Mouse (Mus musculus) adrenal gland, postnatal 14 days (tissue): ENCODE measurements at regions not wholly inside any gene's neighbourhood (a gene's known extent, or its start where the extent isn't known, plus 50 kb on each side); places are given as distances from the start of the nearest gene placed in this dataset.

ENCODE experiments used
- DNase-seq: peaks from one replicate; pipeline ENCODE4 v3.0.0; 2021; ENCODE audit warnings: mixed read lengths

DNA sequence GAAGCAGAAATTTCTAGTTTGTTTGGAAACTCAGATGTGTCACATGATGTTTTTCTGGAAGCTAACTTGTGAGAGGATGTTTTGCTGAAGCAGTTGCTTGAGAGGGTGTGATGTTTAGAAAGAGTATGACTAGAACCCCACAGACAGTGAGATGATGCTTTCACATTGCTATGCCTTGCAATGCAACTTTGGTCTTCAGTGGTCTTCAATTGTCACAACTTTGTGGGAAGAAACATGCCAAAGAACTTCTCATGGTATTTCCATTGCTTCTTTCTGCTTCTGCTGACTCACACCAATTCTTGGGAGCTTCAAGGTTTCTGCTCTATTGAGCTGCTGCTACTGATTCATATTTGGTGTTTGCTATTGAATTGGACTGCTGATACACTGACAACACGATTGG, 365.3 kb upstream of the Tmem229a start:
- DNase-seq = no peak

DNA sequence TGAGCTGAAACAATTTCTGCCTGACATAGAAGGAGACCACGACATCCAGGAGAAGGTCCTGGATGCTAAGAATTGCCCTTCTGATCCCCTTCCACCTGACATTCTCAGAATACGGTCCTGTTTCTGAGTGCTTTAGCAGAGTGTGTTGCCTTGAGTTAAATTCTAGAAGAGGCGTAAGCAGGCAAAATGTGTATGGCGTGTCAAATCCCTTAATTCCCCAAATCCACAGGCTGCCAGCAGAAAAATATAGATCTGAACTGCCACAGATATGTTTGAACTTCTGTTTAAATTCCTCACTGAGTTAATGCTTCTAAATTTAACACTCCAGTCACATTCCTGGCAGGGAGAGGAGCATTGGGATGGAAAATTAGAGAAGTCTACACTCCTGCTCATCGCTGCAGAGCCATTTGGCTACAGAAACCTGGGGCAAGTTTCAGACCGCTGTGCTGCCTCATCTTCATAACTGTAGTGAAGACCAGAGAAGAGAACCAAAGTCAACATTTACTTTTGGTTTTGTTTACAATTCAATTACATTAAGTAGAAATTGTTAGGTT, 364.3 kb upstream of the Tmem229a start:
- no peak for DNase-seq

DNA sequence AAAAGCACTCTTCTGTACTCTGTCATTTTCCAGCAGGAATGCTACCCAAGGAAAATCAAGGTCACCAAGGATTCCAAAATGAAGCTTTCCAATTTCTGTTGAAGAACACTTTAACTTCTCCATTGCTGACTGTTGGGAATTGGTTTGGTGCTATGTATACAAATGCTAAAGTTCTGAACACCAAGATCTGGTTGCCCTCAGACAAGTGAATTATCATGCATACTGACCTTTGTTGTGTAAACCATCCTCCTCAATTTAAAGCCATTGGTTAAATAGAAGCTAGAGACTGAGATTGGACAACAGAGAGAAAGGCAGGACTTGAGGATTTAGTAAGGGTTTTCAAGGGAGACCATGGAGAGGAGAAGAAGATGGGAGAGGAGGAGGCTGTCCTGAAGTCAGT, 351.4 kb upstream of the Tmem229a start:
- no peak for DNase-seq

DNA sequence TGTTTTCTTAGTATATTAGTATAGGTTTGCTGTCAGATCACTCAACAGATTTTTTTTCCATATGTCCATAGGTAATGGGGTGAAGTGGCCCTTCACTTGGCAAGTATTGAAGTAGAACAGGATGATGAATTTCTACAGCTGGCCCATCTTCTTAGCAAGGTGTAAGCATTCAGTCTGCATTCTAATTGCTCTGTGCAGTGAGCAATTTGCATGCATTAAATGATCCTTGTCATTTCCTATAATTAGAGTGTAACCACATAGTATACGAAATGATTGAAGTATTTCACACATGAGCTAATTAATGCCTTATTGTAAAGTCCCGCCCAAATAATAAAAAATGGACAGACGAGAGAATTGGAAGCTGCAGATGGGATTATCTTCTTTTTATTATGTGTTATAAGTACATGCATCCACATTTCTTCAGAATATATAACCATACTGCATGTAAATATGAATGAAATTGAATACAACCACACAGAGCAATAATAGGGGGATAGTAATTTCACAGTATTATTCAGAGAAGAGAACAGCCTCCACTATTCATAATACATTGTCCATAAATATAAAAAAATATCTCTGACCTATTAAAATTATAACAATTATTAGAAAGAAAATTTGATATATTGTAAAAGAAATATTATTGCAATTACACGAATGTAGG, 348.9 kb upstream of the Tmem229a start:
- DNase-seq = no peak

DNA sequence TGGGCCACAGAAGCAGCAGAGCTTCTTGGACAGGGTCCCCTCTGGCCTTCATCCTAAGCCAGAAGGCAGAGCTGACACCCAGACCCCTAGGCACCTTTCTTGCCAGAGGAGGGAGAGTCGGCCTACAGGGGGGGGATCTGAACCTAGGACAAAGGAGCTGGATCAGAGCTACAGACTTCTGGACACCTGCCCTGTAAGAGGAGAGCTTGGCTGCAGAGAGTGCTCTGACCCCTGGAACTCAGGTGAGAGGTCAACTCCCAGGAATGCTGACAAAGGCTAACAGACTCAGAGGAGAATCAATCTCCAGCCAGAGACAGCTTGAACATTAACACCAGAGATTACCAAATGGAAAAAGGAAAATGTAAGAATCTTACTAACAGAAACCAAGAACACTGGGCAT, 335.5 kb upstream of the Tmem229a start:
- no peak for DNase-seq

DNA sequence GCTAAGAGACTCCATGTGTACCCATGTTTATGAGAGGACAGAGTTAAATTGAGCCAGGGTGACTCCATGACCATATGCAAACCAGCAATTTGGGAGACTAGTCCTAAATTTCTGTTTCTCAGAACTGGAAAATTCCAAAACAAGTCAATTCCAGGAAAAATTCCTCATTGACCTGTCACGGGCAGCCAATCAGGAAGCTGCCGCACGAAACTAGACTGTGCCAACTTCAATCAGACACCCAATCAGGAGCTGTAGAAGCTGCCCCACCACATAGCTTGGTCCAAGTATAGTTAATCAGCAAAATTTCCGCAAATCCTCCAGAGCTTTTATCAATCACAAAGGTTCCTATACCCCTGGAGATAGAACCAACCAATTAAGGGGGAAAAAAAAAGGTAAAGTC, 331.5 kb upstream of the Tmem229a start:
- DNase-seq = no peak

DNA sequence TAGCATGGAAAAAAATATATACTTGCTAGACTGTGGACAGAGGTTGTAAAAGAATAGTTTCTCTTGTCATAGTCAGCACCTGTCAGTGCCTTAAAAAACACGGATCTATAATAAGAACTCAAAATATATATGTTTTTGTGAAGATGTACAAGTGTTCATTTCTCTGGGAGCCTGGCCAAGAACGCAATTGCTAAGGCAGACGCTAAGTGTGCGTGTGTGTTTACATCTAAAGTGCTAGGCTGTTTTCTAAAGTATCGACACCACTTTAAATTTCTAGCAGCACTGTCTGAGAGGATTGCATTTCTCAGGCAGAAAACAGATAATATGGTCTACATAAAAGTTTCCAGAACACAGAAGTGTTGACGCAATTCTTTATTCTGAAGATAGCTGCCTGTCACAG, 330.2 kb upstream of the Tmem229a start:
- DNase-seq = no peak

DNA sequence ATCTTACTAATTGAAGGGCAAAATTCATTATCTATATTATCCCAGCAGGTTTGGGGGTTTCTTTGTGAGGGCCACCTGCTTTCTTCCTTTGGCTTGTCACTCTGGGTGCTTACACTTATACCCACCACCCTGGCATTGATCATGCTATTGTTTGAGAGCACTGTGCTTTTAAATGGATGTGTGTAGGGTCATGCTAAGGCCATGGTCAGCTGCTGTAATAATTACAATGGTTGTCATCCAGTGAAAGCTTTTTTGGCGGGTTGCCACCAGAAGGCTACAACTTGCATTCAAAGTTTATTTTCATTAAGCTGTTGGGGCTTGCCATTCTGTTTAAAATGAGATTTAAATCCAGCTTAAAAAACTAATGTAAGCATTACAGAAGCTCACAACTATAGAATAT, 322.4 kb upstream of the Tmem229a start:
- peak; percentile 61 for DNase-seq

DNA sequence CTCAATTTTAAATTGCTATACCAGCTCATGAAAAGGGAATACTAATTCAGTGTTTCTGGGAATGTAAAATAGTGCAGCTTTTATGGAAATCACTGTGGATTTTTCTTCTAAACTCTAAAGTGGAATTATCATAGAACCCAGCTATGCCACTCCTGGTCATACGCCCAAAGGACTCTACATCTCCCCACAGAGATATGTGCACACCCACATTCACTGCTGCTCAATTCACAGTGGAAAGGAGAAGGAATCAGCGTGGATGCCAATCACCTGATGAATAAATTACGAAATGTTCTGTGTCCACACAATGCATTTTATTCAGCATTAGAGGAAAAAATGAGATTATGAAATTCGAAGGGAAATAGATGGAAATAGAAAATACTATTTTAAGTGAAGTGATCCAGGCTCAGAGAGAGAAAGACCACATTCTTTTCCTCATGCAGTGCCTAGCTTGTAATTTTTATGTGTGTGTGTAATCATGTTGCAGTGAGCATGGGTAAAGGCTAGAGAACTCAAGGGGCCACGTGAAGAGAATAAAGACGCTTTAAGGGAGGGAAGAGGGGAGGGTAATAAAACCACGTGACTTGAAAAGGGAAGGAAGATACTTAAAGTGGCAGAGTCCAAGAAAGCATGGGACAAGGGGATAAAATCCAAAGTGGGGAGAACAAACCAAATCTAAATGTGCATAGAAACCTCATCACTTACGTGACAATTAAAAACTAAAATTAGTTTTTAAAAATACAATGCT, 321.8 kb upstream of the Tmem229a start:
- DNase-seq = no peak

DNA sequence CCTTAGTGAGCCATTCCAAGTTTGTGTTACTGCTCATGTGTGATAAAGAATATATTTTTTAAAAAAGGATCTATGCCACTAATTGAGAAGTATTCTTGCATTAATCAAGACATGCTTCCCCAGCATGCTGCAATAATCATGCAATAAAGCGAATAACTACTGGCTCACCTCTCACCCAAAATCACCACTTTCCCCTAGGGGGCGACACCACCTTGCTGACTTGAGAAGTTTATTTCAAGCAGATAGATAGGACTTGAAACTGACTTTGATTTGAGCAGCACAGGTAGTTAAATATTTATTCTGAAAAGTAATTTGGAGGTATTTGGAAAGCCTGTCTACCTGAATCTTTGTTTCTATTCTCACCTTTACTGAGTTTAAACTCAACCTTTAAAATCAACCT, 320.1 kb upstream of the Tmem229a start:
- DNase-seq = peak; percentile 80

DNA sequence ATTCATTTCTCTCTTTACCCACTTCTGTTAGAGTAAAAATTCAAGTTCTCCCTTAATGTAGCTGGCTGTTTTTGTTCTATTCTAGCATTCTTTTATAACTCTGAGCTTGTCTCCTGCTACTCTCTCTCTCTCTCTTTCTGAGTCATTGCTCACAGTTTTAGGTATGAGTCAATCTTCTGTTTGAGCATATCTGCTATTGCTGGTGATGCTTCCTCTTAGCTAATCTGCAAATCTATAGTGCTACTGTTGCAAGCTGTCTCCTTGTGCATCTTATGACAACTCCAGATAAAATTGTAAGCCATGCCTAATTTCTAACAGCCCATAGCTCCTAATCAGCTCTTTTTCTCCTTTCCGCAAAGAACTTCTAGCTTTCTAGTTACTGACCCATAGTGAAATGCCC, 304.5 kb upstream of the Tmem229a start:
- no peak for DNase-seq

DNA sequence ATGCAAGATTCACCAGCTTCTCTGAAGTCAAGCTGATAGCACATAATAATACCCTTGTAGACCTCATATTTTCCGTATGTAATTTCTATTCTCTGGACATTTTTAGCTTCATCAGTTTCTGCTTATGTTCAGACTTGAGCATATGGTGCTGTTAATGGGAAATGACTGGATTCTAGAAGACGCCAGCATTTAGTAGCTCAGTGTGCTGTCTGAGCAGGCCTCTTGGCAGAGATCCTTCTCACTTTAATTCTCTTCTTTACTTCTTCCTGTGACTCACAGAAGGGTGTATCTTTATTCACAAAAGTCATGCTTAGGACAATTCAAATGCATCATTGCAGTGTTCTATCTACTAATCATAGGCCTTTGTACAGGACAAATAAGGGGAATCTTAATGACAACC, 299.7 kb upstream of the Tmem229a start:
- DNase-seq = no peak

DNA sequence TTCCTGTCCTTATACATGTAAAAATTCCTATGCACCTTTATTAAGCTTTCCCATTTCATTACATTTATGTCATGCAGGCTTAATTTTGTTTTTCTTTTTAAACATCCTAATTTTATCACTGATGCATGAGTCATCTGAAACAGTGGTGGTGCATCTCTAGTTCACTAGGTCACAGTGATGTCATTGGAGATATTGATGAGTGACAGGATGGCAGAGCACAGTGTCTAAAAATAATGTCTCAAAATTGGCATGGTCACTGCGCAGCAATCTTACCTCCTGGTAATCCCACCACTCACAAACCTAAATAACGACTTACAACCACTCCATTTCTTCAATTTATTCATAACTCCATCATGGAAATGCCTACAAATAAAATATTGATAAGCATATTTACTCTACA, 280.9 kb upstream of the Tmem229a start:
- DNase-seq = no peak

DNA sequence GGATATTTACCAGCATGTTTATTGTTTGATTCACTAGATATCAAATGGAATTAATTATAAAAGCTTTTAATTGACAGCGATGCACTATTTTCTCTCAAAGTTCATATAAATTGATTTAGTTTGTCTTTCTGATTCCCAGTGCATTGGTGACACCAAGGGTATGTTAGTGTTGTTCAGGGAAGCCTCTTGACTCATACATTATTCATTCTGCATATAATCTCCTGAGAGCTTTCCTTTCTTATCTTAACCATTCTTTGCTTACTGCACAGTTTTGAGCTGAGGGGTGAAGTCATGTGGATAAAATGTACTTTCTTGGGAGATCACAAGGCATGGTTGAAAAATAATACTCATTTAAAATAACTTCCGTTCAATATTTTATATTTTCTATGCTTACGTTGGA, 280.5 kb upstream of the Tmem229a start:
- no peak for DNase-seq
